Mouse (Mus musculus) embryonic fibroblast, embryonic 13.5 days (primary cell): ENCODE measurements around the gene Trip10. TPM values are rescaled to one million over a fixed set of nuclear protein-coding genes. Genes with fewer than 3 reads are reported as not detected.

Source experiments
- H3K27ac ChIP-seq: 2 replicates; pipeline ENCODE4 v1.5.1; 2012; ENCODE audit warnings: low read length, control low read depth, inconsistent platforms; ENCODE audit not compliant: insufficient read depth
- H3K4me1 ChIP-seq: 2 replicates; pipeline ENCODE4 v1.6.1; 2011; ENCODE audit warnings: low read length; ENCODE audit not compliant: control insufficient read depth, insufficient read depth
- H3K4me3 ChIP-seq: 2 replicates; pipeline ENCODE4 v1.5.1; 2011; ENCODE audit warnings: mild to moderate bottlenecking, control low read depth, low read length; ENCODE audit not compliant: insufficient read depth
- CTCF ChIP-seq: IDR thresholded peaks from 2 replicates; pipeline ENCODE4 v1.5.1; 2011; ENCODE audit warnings: mild to moderate bottlenecking, control low read depth, low read length, moderate library complexity, borderline replicate concordance; ENCODE audit not compliant: insufficient read depth
- POLR2A ChIP-seq: IDR thresholded peaks from 2 replicates; pipeline ENCODE4 v1.6.1; 2011; ENCODE audit warnings: low read depth, mild to moderate bottlenecking, control low read depth, low read length, moderate library complexity
- polyA plus RNA-seq: library from polyadenylated mRNA; stranded (reverse); fragments of >200 nt; gene quantifications from 2 replicates; pipeline ENCODE4 v1.2.4, GENCODE M21; 2011; ENCODE audit warnings: low read depth; ENCODE audit not compliant: missing spikeins, insufficient read length

The Trip10 gene
- polyA plus RNA-seq, 1 experiment = 61.3 TPM

DNA sequence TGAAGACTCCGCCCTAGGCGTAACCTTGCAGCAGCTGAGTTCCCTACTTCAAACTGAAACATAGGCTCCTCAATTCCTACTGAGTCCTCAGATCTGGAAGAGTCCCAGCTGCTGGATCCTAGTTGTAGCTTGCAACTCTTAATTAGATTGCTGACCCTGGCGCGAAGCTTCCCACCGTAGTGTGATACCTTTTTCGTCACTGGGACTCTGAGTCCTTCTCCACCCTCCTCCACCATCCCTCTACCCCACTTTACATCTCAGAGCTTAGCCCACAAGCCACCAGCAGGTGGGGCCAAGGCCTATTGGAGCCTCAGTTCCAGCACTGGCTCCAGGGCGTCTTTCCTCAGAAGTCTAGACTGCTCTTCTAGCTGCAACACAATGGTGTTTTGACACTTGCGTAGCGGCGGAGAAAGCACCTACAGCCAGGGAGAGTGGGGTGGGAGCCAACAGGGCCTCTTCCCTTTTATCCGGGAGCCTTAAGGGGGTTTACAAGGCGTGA lies 1.0 kb upstream of the Trip10 start, which contains the start of gene Gpr108:
Gene Gpr108, minus strand, starts transcription at position 246 of the 499 bp plus-strand sequence.
- TF ChIP-seq CTCF (peak; percentile 70; the same call in 1 of the 2 replicates), POLR2A (peak; percentile 54; the same call in 1 of the 2 replicates)
- H3K27ac ChIP-seq = peak within 1 kb of the TSS; percentile 78
- peaks cover 5% of the 10 kb centered on the region; the same call in 1 of the 2 replicates for H3K4me1 ChIP-seq
- peak within 1 kb of the TSS; percentile 76 for H3K4me3 ChIP-seq

DNA sequence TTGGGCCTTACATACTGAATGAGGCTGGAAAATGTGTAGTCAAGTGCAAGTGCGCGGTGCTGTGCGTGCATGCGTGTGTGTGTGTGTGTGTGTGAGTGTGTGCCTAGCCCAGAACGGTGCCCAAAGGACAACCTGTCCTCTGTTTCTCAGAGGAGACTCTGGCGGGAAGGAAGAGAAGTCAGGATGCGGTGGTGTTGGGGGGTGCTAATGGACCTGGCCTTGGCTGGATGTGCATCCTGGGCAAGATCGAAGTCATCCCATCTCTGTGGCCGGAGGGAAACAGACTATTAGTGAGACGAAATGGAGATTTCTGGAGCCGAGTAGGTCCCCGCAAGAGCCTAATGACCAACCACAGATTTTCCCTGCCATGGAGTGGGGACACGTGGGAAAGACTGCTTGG lies 484 bp upstream of the Trip10 start:
- Histone ChIP-seq H3K4me1 (peaks cover 5% of the 10 kb centered on the region; the same call in 1 of the 2 replicates), H3K27ac (peak overlapping the region; percentile 57), H3K4me3 (peak overlapping the region; percentile 20)
- TF ChIP-seq POLR2A (no peak; the same call in 1 of the 2 replicates), CTCF (no peak)

DNA sequence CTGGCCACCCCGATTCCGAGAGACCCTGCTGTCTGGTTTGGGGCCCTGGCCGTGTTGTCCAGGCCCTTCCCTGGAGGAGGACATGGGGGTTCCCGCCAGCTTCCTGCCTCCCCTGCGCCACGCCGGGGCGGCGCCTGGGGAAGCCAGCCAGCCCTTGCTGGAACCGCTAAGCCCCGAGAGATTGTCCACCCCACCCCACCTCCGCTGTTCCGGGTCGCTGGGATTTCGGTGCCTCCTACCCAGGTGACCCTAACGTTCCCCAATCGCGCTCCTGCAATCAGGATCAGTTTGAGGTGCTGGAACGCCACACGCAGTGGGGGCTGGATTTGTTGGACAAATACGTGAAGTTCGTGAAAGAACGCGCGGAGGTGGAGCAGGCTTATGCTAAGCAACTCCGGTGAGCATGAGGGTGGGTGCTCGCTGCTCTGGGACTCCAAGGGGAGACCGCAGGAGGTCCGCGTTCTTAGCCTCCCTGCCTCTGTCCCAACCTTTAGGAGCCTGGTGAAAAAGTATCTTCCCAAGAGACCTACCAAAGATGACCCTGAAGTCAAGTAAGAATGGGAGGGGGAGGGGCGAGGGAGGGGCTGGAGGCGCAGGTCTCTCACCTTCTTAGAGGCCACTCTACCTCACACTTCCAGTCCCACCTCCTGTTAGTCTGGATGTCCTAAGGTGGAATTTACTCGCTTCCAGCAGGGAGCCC lies 1.4 kb downstream of the Trip10 start:
- peak overlapping the region; percentile 15 for H3K27ac ChIP-seq
- TF ChIP-seq POLR2A (0 out of 2 replicates have a peak, but pooled peaks have one; percentile 13), CTCF (no peak)
- peak overlapping the region; percentile 85 for H3K4me3 ChIP-seq
- H3K4me1 ChIP-seq = peaks cover 5% of the 10 kb centered on the region; the same call in 1 of the 2 replicates

DNA sequence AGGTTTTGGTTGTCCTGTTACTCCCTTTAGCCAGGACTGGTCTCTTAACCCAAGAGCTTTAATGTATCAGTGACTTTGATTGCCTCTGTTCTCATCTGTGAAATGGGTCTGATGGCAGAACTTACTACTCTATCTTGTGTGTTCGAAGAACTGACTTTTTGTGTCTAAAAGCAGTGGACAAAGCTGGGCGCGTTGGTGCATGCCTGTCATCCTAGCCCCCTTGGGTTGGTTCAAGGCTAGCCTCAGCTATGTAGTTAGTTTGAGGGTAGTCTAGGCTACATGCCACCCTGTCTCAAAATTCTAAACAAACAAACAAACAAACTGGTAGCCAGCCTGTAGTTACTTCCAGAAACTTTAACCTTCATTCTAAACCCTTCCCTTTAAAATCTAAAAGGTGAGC lies 2.2 kb downstream of the Trip10 start:
- peaks cover 5% of the 10 kb centered on the region; the same call in 1 of the 2 replicates for H3K4me1 ChIP-seq
- TF ChIP-seq POLR2A (no peak), CTCF (no peak)
- H3K27ac ChIP-seq = no peak overlapping the region
- H3K4me3 ChIP-seq = no peak overlapping the region; the same call in 1 of the 2 replicates

DNA sequence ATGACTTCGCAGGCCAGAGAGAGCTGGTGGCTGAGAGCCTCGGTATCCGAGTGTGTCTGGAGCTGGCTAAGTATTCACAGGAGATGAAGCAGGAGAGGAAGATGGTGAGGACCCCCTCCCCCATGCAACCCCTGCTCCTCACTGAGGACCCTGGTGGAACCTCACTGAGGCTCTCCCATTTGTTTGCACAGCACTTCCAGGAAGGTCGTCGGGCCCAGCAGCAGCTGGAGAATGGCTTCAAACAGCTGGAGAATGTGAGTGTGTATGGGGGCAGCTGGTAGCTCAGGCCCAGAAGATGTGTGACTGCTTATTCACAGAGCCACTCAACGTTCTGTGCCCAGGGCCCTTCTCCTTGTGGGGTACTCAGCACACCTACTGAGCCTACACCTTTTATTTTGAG lies 4.1 kb downstream of the Trip10 start:
- Histone ChIP-seq H3K27ac (no peak overlapping the region), H3K4me3 (no peak overlapping the region), H3K4me1 (peaks cover 5% of the 10 kb centered on the region; the same call in 1 of the 2 replicates)
- TF ChIP-seq POLR2A (no peak), CTCF (no peak)

DNA sequence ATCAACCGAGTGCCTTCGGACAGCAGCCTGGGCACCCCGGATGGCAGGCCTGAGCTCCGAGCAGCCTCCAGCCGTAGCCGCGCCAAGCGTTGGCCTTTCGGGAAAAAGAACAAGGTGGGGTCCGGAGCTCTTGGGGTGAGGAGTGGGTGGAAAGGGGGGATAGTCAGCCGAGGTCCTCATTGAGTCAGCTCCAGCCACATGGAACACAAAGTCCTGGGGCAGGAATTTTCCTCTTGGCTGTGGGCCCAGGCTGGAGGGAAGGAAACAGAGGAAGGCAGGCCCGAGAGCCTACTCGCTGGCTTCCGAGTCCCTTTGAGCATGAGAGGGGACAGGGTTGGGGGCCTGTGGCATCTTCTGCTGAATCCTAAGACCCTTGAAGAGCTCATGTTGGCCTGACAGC lies 6.1 kb downstream of the Trip10 start:
- no peak overlapping the region for H3K27ac ChIP-seq
- TF ChIP-seq CTCF (no peak), POLR2A (no peak)

DNA sequence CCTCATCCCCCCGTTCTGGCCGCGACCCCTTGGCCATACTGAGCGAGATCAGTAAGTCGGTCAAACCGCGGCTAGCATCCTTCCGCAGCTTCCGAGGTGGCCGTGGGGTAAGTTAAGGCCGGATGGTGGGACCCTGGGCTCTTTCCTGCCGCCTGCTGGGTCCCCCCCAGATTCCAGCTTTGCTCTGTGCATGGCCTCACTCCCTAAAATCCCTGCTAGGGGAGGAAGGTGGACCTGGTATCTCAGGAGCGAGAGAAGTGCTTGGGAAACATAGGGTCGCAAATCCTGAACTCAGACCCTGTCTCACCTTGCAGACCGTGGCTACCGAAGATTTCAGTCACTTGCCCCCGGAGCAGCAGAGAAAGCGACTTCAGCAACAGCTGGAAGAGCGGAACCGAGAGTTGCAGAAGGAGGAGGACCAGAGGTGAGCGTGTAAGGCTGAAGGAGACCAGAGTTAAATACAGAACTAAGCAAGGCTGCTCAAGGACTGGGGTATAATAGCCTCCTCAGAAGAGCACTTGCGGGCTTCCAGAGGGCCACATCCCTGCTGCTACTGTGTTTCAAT lies 7.7 kb downstream of the Trip10 start:
- no peak overlapping the region for H3K27ac ChIP-seq
- TF ChIP-seq POLR2A = no peak
- no peak for TF ChIP-seq CTCF
- H3K4me3 ChIP-seq = no peak overlapping the region
- peaks cover 2% of the 10 kb centered on the region; the same call in 1 of the 2 replicates for H3K4me1 ChIP-seq

More for the DNA sequence above, 6.1 kb downstream of the Trip10 start:
- no peak overlapping the region for H3K4me3 ChIP-seq
- H3K4me1 ChIP-seq = peaks cover 2% of the 10 kb centered on the region; the same call in 1 of the 2 replicates

DNA sequence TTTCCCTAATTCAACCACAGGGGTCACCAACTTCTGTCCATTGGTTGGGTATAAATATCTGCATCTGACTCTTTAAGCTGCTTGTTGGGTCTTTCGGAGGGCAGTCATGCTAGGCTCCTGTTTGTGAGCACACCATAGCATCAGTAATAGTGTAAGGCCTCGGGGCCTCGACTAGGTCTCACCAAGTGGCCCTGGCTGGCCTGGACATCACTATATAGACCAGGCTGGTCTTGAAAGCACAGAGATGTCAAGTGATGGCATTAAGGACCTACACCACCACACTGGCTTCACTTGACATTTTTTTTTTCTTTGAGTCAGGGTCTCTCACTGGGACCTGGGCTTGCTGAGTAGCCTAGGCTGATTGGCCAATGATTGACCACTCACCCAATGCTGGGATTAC lies 8.9 kb downstream of the Trip10 start:
- no peak overlapping the region for H3K27ac ChIP-seq
- TF ChIP-seq CTCF = no peak
- TF ChIP-seq POLR2A = no peak
- H3K4me3 ChIP-seq = no peak overlapping the region
- H3K4me1 ChIP-seq = no peaks in the 10 kb centered on the region

DNA sequence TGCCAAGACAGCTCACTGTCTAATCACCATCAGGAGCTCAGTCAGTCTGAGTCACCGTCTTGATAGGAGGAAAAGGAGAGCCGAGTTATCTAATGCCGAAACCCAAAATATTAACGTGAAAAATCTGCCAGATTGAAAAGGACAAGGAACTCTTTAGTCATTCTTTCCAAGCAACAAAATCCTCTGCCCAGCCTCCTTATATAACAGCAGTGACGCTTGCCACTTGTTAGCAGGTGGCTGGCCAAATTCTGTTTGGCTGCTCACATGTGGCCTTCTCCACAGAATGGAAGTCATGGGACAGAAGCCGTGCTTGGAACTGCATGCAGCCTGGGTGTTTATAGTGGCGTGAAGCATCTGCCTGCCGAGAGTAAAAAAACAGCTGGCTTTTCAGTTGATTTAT lies 10.5 kb downstream of the Trip10 start:
- H3K4me3 ChIP-seq = no peak overlapping the region
- no peak overlapping the region for H3K27ac ChIP-seq
- no peaks in the 10 kb centered on the region for H3K4me1 ChIP-seq
- TF ChIP-seq CTCF (no peak), POLR2A (no peak)

DNA sequence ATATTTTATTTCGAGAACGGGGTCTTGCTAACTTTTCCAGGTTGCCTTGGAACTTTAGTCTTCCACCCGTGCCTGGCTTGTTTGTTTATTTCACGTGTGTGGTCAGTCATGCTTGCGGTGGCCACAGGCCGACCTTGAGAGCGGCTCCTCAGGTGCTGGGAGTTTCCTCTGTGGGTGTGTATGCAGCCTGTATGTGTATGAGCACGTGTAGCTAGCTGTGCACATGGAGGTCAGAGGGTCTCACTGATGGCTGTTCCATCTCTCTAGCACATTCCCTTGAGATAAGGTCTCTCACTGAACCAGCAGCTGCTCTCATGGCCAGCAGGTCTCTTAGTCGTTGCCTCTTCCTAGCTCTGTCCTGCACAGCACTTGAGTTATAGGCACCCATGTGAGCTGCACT lies 11.1 kb downstream of the Trip10 start:
- H3K4me3 ChIP-seq = no peak overlapping the region
- H3K27ac ChIP-seq = no peak overlapping the region
- H3K4me1 ChIP-seq = no peaks in the 10 kb centered on the region
- TF ChIP-seq POLR2A (no peak), CTCF (no peak)
